Mouse (Mus musculus): ENCODE data around the gene 1110059E24Rik.

- TF ChIP-seq CTCF (IDR thresholded peaks at IDR 0.05; ENCODE audit: extremely low read depth, insufficient read length, insufficient replicate concordance, low read depth, low read length) (no peak), POLR2A (IDR thresholded peaks at IDR 0.05; ENCODE audit: low read depth, low read length) (no peak)
Measured at GRCm38 (mm10) chr19:21564461-21564797, 88.3 kb downstream of the 1110059E24Rik start.

Data from small intestine, adult 2 months (tissue).